Mouse (Mus musculus) E14TG2a.4 (cell line): Measurements from ENCODE around the gene Prf1.
A peak's percentile ranks its signal among the peaks of the same experiment; 100 is the strongest.

Source experiments
- CTCF ChIP-seq: conservative IDR thresholded peaks from 2 replicates; pipeline ENCODE4 v1.5.1; 2014; ENCODE audit warnings: low read length
- NANOG ChIP-seq: IDR thresholded peaks from 2 replicates; pipeline ENCODE4 v1.6.1; 2014; ENCODE audit warnings: borderline replicate concordance, low read length, mixed read lengths
- POU5F1 ChIP-seq: IDR thresholded peaks from 2 replicates; pipeline ENCODE4 v1.6.1; 2014; ENCODE audit warnings: low read length, borderline replicate concordance

DNA sequence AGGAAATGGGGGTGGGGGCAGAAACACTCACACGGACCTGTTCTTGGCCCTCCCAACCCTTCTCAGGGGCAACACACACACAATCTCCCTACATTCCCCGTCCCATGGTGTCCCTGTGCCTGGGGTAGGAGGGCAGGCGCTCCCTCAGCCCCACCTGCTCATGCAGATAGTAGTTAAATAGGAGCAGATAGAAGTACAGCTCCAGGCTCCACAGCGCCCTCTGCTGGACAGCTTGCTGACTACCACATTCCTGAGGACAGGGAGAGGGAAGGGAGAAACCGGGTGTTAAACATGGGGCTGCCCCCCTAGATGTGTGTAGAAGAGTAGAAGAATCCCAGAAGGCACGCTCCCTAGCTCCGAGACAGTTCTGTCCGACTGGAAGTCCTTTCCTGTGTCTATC, 46.3 kb downstream of the Prf1 start:
- peak; percentile 83 for TF ChIP-seq CTCF
- no peak for TF ChIP-seq NANOG
- no peak for TF ChIP-seq POU5F1
